Mouse (Mus musculus) 416B (cell line): ENCODE measurements around the gene B3gnt8.
A peak's percentile ranks its signal among the peaks of the same experiment; 100 is the strongest.

Experiments used
- DNase-seq: peaks from one replicate; pipeline ENCODE4 v3.0.0; 2011; ENCODE audit warnings: low read depth

B3gnt8 gene

GRCm38 (mm10) chr7:25657785-25658184 lies 31.3 kb downstream of the B3gnt8 start:
- no peak for DNase-seq

- peak; percentile 100 for DNase-seq
Observed at GRCm38 (mm10) chr7:25658657-25659472, 32.4 kb downstream of the B3gnt8 start, which contains the start of the genes Bckdha and Exosc5. Gene Bckdha (minus strand): TSS chr7:25658981. Gene Exosc5 (plus strand): TSS chr7:25659164.

- no peak for DNase-seq
Observed at GRCm38 (mm10) chr7:25666381-25666780, 39.9 kb downstream of the B3gnt8 start.

- no peak for DNase-seq
Observed at GRCm38 (mm10) chr7:25669158-25669557, 42.7 kb downstream of the B3gnt8 start.

- DNase-seq, result no peak
Observed at GRCm38 (mm10) chr7:25669631-25670030, 43.2 kb downstream of the B3gnt8 start.

- DNase-seq, result no peak
Observed at GRCm38 (mm10) chr7:25670096-25670495, 43.6 kb downstream of the B3gnt8 start.

GRCm38 (mm10) chr7:25671686-25672085 lies 45.2 kb downstream of the B3gnt8 start:
- no peak for DNase-seq

GRCm38 (mm10) chr7:25672442-25672841 lies 46.0 kb downstream of the B3gnt8 start:
- no peak for DNase-seq

GRCm38 (mm10) chr7:25674297-25674696 lies 47.8 kb downstream of the B3gnt8 start:
- DNase-seq, result no peak

- no peak for DNase-seq
Observed at GRCm38 (mm10) chr7:25674719-25675300, 48.4 kb downstream of the B3gnt8 start, which contains the start of gene Tmem91. Gene Tmem91 (minus strand): TSS chr7:25675166.

GRCm38 (mm10) chr7:25675405-25675804 lies 49.0 kb downstream of the B3gnt8 start:
- no peak for DNase-seq

GRCm38 (mm10) chr7:25676085-25676781 lies 49.8 kb downstream of the B3gnt8 start:
- DNase-seq, result no peak

GRCm38 (mm10) chr7:25677013-25677412 lies 50.6 kb downstream of the B3gnt8 start:
- peak; percentile 51 for DNase-seq

GRCm38 (mm10) chr7:25679971-25680370 lies 53.5 kb downstream of the B3gnt8 start:
- DNase-seq, result no peak

- DNase-seq, result peak; percentile 100
Observed at GRCm38 (mm10) chr7:25680514-25681258, 54.2 kb downstream of the B3gnt8 start, which contains the start of gene B9d2. Gene B9d2 (plus strand): TSS chr7:25680780.

- DNase-seq, result peak; percentile 79
Observed at GRCm38 (mm10) chr7:25681341-25682231, 55.1 kb downstream of the B3gnt8 start.

- peak; percentile 98 for DNase-seq
Observed at GRCm38 (mm10) chr7:25683474-25684180, 57.2 kb downstream of the B3gnt8 start.

GRCm38 (mm10) chr7:25684659-25685058 lies 58.2 kb downstream of the B3gnt8 start:
- DNase-seq, result no peak
